Mouse (Mus musculus) liver, embryonic 14.5 days (tissue): ENCODE data around the gene Mcf2l.

Source experiments
- CTCF ChIP-seq: IDR thresholded peaks from 2 replicates; pipeline ENCODE4 v1.5.1; 2016; ENCODE audit warnings: antibody characterized with exemption, low read depth, control low read depth
- EP300 ChIP-seq: IDR thresholded peaks from 2 replicates; pipeline ENCODE4 v1.6.1; 2016; ENCODE audit warnings: antibody characterized with exemption, low read depth

DNA sequence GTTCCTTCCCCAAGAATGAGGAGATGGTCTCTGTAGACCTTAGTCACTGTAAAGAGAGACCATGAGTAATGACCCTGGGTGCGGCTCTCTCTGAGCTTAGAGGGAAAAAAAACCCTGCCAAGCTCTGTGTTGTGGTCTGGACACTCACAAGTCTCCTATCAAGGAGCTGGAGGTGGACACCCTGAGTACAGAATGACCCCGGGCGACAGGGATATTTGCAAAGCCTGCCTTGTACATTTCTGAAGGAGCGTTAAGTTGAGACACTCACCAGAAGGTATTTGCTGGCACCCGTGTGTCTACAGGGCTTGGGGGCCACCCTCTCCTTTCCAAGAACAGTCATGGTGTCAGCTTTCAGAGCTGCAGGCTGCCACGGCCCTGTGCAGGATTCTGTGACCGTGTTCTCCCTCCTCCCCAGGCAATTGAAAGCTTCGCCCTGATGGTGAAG, 123.2 kb downstream of the Mcf2l start:
- TF ChIP-seq EP300 = no peak
- no peak for TF ChIP-seq CTCF
